Mouse (Mus musculus) hindbrain, postnatal 0 days (tissue): ENCODE data around the gene Nr1i3. TPM values are rescaled to one million over a fixed set of nuclear protein-coding genes. Genes with fewer than 3 reads are reported as not detected.
"Not testable (repeated sequence)": the region's sequence is repeated elsewhere in the genome, so short reads cannot be mapped to it uniquely, and the experiment has no call there.

ENCODE experiments used
- ATAC-seq: fragments of 200-750 bp; cut with Nextera tagmentation; 2 replicates; pipeline ENCODE4 v1.8.0; 2017; ENCODE audit warnings: mild to moderate bottlenecking, moderate TSS enrichment, moderate library complexity
- DNase-seq: peaks from one replicate; pipeline ENCODE4 v3.0.0-alpha.2; 2015; ENCODE audit warnings: low spot score
- H3K27ac ChIP-seq: fragments of 300-500 bp; sonication (generic); 2 replicates; pipeline ENCODE4 v1.5.1; 2014; ENCODE audit warnings: mild to moderate bottlenecking
- H3K27me3 ChIP-seq: fragments of 300-500 bp; sonication (generic); 2 replicates; pipeline ENCODE4 v1.6.1; 2014; ENCODE audit warnings: low read length, mixed read lengths; ENCODE audit not compliant: insufficient read depth
- H3K36me3 ChIP-seq: fragments of 300-500 bp; sonication (generic); 2 replicates; pipeline ENCODE4 v1.6.1; 2014; ENCODE audit warnings: low read length, mixed read lengths; ENCODE audit not compliant: insufficient read depth
- H3K4me1 ChIP-seq: fragments of 300-500 bp; sonication (generic); 2 replicates; pipeline ENCODE4 v1.6.1; 2014; ENCODE audit warnings: antibody characterized with exemption, low read length, mixed read lengths; ENCODE audit not compliant: insufficient read depth
- H3K4me2 ChIP-seq: fragments of 300-500 bp; sonication (generic); 2 replicates; pipeline ENCODE4 v1.6.1; 2014; ENCODE audit warnings: low read depth, mild to moderate bottlenecking, low read length, moderate library complexity, mixed read lengths
- H3K4me3 ChIP-seq: fragments of 300-500 bp; sonication (generic); 2 replicates; pipeline ENCODE4 v1.5.1; 2014; ENCODE audit warnings: low read length
- H3K9ac ChIP-seq: fragments of 300-500 bp; sonication (generic); replicated peaks from 2 replicates; pipeline ENCODE4 v1.6.1; 2014; ENCODE audit warnings: mild to moderate bottlenecking, low read length, moderate library complexity, mixed read lengths
- H3K9me3 ChIP-seq: fragments of 300-500 bp; sonication (generic); 2 replicates; pipeline ENCODE4 v1.6.1; 2016; ENCODE audit warnings: low read length, mixed read lengths
- CTCF ChIP-seq: IDR thresholded peaks from 2 replicates; pipeline ENCODE4 v1.5.1; 2016; ENCODE audit warnings: antibody characterized with exemption, control low read depth, low read depth
- WGBS: fragments of 180-500 bp; shearing (Covaris S2); extraction: QIAGEN DNeasy Blood & Tissue Kit; methylation state at CpG from one replicate; pipeline ENCODE4 v1.1.7; 2014; 5-methylcytosine and 5-hydroxymethylcytosine counted together
- polyA plus RNA-seq: library from polyadenylated mRNA; unstranded; fragments of >200 nt; fragmentation: Nextera tagmentation; extraction: Ambion mirVana; gene quantifications from 2 replicates; pipeline ENCODE4 v1.2.1, GENCODE M21; 2015
- total RNA-seq: library from RNA; depleted of rRNA; stranded (reverse); fragments of >200 nt; gene quantifications from 2 replicates; pipeline ENCODE4 v1.2.3, GENCODE M21; 2014

The Nr1i3 gene
- total and polyA plus RNA-seq, 2 experiments from 2014 or later, result 0.40 TPM; not detected in 1

DNA sequence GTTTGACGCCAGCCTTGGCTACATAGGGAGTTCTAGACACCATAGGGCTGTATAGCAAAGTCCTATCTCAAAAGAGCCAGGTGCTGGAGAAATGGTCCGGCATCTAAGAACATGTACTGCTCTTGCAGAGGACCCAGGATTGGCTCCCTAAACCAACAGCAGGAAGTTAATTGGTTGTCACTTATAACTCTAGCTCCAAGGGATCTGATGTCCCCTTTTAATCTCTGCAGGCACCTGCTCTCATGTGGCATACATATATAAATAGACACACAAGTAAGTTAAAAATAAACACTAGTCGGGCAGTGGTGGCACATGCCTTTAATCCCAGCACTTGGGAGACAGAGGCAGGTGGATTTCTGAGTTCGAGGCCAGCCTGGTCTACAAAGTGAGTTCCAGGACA is 22.0 kb downstream of the Nr1i3 start:
- Histone ChIP-seq H3K9ac (no peak overlapping the region), H3K36me3 (peaks cover 47% of the 10 kb centered on the region), H3K27ac (no peak overlapping the region), H3K4me2 (no peak overlapping the region), H3K4me3 (no peak overlapping the region), H3K4me1 (no peaks in the 10 kb centered on the region), H3K9me3 (no peaks in the 10 kb centered on the region), H3K27me3 (no peaks in the 10 kb centered on the region)
- no peak for ATAC-seq
- no peak for TF ChIP-seq CTCF
- 88% methylated on average over 4 of the region's 4 CpGs for WGBS
- DNase-seq, result no peak

DNA sequence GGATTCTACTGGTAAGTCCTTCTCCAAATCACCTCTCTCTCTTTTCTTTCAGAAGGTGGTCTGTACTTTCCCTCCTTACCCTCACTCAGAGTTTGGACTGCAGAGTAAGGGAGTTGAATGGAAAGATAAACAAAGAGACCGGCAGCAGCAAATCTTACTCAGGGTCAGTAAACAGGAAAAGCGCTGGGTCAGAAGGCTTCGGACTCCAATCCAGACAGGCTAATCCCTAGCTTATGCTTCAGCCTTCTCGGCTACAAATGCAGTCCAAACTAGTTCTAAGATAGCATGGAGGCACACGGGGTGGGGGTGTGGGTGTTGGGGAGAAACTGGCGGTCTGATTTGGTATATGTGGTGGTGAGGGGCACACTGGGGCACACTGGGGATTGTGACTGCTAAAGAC is 23.7 kb downstream of the Nr1i3 start:
- Histone ChIP-seq H3K4me2 (no peak overlapping the region), H3K9ac (no peak overlapping the region), H3K27ac (no peak overlapping the region), H3K4me3 (no peak overlapping the region), H3K27me3 (no peaks in the 10 kb centered on the region), H3K9me3 (no peaks in the 10 kb centered on the region), H3K4me1 (no peaks in the 10 kb centered on the region), H3K36me3 (peaks cover 48% of the 10 kb centered on the region)
- TF ChIP-seq CTCF, result no peak
- 94% methylated on average over 6 of the region's 6 CpGs for WGBS
- DNase-seq (no peak), ATAC-seq (no peak)

DNA sequence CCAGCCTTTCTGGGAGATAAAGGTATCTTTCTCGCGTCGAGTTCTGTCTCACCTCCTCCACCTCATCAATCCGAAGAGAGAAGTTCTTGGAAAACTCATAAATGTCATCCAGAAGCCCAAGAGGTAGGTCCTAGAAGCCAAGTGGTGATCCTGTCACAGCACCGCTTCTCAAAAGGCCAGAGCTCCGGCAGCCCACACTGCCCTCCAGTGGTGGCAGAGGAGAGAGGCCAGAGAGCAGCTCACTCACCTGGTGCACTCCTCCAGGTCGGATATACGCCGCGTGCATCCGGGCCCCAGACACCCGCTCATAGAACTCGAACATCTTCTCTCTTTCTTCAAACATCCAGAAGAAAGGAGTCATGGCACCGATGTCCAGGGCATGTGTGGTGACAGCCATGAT is 24.7 kb downstream of the Nr1i3 start:
- WGBS, result 70% methylated on average over 14 of the region's 14 CpGs
- TF ChIP-seq CTCF, result peak; percentile 82
- no peak for ATAC-seq

DNA sequence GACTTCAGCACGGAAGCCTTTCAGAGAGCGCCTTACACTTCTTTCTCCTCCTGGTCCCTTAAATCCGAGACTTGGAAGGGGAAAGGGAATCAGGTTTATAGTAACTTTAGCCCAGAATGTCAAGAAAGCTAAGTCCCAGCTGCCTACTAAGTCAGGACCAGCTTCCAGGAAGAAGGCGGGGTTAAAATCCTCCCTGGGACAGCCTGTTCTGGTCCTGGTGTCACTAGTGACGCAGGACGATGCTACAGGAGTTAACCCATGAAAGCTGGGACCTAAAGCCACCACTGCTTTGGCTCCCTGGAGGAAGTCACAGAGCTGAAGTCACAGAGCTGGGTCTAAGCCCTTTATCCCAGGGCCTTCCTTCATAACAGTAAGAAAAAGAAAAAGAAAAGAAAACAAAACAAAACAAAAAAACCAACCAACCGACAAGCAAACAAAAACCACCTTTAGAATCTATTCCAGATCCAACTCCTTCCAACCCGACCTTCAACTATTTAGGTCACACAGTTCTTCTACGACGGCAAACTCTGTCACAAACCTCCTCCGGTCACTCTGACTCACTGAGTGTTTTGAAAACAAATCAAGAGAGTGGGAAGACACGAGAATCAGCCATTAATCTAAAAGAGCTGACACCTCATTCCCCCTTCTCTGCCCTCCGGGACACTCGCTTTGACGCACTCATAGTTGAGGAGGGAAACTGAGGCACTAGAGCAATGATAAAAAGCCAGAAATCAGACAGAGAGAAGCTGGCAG is 26.4 kb downstream of the Nr1i3 start:
- no peak for TF ChIP-seq CTCF
- Histone ChIP-seq H3K4me1 (no peaks in the 10 kb centered on the region), H3K27ac (no peak overlapping the region), H3K27me3 (no peaks in the 10 kb centered on the region), H3K9me3 (no peaks in the 10 kb centered on the region), H3K36me3 (peaks cover 40% of the 10 kb centered on the region), H3K4me3 (no peak overlapping the region), H3K4me2 (no peak overlapping the region), H3K9ac (no peak overlapping the region)
- DNase-seq, result no peak
- ATAC-seq, result no peak
- 77% methylated on average over 15 of the region's 15 CpGs for WGBS

More for the DNA sequence above, 24.7 kb downstream of the Nr1i3 start:
- peaks cover 51% of the 10 kb centered on the region for H3K36me3 ChIP-seq
- H3K27me3 ChIP-seq, result no peaks in the 10 kb centered on the region
- no peaks in the 10 kb centered on the region for H3K4me1 ChIP-seq
- no peak overlapping the region for H3K4me2 ChIP-seq
- H3K9me3 ChIP-seq, result no peaks in the 10 kb centered on the region
- H3K9ac ChIP-seq, result no peak overlapping the region
- DNase-seq, result peak; percentile 63
- no peak overlapping the region for H3K4me3 ChIP-seq
- H3K27ac ChIP-seq, result no peak overlapping the region

DNA sequence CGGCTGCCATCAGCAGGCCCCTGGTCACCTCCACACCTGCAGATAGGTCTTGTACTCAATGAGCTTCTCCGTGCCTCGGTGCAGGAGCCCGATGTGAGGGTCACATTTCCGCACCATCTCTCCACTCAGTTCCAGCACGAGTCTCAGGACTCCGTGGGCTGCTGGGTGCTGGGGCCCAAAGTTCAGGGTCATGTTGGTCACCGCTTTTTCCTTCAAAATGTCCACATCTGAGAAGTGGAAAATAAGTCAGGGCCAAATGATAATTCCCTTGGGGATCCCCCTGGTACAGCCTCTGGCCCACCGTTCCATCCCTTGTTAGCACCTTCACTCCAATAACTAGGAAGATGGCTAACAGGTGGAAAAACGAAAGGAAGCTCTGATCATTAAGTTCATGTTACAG is 27.1 kb downstream of the Nr1i3 start:
- ATAC-seq, result no peak
- H3K36me3 ChIP-seq, result peaks cover 32% of the 10 kb centered on the region
- 91% methylated on average over 10 of the region's 10 CpGs for WGBS

DNA sequence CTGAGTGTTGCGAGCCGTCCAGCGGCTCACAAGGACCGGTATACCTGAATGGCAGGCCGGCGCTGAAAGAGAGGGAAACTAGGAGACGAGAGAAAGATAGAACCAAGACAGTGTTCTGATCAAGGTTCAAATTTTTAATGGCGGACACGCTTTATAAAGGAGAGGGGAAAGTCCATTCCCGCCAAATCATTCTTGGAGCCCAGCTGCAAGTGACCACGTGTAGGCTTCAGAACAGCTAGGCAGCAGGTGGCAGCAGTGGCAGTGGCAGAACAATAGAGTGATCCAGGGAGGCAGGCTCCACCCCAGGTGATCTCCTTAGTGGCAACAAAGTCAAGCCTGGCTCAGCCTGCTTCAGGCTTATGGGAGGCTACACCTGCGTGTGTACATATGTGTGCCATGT is 28.2 kb downstream of the Nr1i3 start:
- not testable (repeated sequence) for H3K4me1 ChIP-seq, DNase-seq, H3K9me3 ChIP-seq, H3K4me3 ChIP-seq, H3K9ac ChIP-seq, ATAC-seq, H3K27me3 ChIP-seq, H3K4me2 ChIP-seq, H3K27ac ChIP-seq
- peaks cover 28% of the 10 kb centered on the region for H3K36me3 ChIP-seq
- 84% methylated on average over 12 of the region's 12 CpGs for WGBS

More for the DNA sequence above, 27.1 kb downstream of the Nr1i3 start:
- Histone ChIP-seq H3K4me1 (0 out of 2 replicates have a peak, but pooled peaks cover under 1% of the 10 kb centered on the region), H3K27me3 (no peaks in the 10 kb centered on the region), H3K4me2 (no peak overlapping the region), H3K9ac (no peak overlapping the region), H3K27ac (no peak overlapping the region), H3K9me3 (no peaks in the 10 kb centered on the region), H3K4me3 (no peak overlapping the region)
- TF ChIP-seq CTCF, result no peak
- DNase-seq, result no peak

DNA sequence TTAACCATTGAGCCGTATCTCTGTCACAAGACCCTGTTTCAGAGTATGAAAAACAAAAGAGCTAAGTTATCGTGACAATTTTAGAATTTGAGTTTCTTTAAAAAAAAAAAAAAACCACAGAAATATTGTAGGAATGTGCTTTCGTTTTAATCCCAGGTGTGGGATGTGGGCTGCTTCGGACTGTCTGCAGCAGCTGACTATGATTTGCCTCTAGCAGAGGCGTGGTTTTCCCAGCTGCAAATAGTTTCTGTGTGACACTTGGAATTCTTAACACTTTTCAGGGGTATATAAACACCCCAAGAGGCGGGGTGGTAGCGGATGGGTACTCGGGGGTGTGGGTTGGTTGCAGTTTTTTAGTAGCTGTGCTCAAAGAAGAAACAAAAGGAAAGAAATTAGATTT is 31.6 kb downstream of the Nr1i3 start:
- ATAC-seq (no peak), DNase-seq (no peak)
- no peak overlapping the region for H3K4me2 ChIP-seq
- H3K27me3 ChIP-seq, result no peaks in the 10 kb centered on the region
- no peak overlapping the region for H3K4me3 ChIP-seq
- H3K36me3 ChIP-seq, result peaks cover 3% of the 10 kb centered on the region; the same call in 1 of the 2 replicates
- no peak overlapping the region for H3K27ac ChIP-seq
- H3K4me1 ChIP-seq, result peaks cover 7% of the 10 kb centered on the region; the same call in 1 of the 2 replicates
- H3K9ac ChIP-seq, result no peak overlapping the region
- no peaks in the 10 kb centered on the region for H3K9me3 ChIP-seq
- no peak for TF ChIP-seq CTCF
- WGBS, result 89% methylated on average over 8 of the region's 8 CpGs
